Mouse (Mus musculus): ENCODE data around the gene Nosip. TPM values are rescaled to one million over a fixed set of nuclear protein-coding genes. Genes with fewer than 3 reads are reported as not detected.

The Nosip gene
- polyA plus RNA-seq, 2 experiments = 23.1 to 26.4 TPM

DNA sequence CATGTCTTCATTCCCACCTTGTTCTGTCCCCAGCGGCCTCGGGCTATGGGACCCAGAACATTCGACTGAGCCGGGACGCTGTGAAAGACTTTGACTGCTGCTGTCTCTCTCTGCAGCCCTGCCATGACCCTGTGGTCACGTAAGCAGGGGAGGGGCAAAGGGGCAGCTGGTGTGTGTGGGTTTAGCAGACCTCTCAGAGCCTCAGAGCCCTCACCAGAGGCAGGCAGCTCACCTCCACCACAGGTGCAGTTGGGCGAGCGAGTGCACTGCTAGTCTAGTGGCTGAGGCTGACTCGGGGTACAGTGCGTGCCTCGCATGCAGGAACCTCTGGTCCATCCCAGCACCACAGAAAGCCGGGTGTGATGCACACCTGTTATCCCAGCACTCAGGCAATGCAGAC lies 11.7 kb downstream of the Nosip start:
- Histone ChIP-seq H3K9ac (replicated peaks) (no peak overlapping the region), H3K27ac (no peak overlapping the region), H3K9me3 (ENCODE audit: control insufficient read depth, low read length) (no peaks in the 10 kb centered on the region), H3K4me1 (replicated peaks; ENCODE audit: control insufficient read depth in 2 of 2, insufficient read depth in 2 of 2, low read length in 1 of 2) (peaks cover 0 to 4% of the 10 kb centered on the region in 2 experiments; a peak in 1 of 4 replicates), H3K4me3 (ENCODE audit: insufficient read depth in 1 of 2, low read depth in 2 of 2, low read length in 2 of 2) (no peak overlapping the region), H3K4me2 (ENCODE audit: low read depth) (no peak overlapping the region), H3K27me3 (ENCODE audit: control insufficient read depth, insufficient read depth, low read length) (no peaks in the 10 kb centered on the region), H3K36me3 (replicated peaks; ENCODE audit: control insufficient read depth, insufficient read depth, low read depth) (peaks cover 7% of the 10 kb centered on the region; the same call in 1 of the 2 replicates)
- DNase-seq (ENCODE audit: low read depth in 3 of 3, low spot score in 3 of 3) (no peak), ATAC-seq (ENCODE audit: insufficient read depth) (no peak)
- TF ChIP-seq EP300 (IDR thresholded peaks at IDR 0.05; ENCODE audit: low read depth) (no peak), CTCF (IDR thresholded peaks at IDR 0.05; ENCODE audit: low read depth) (no peak)
- 82% methylated on average over 12 of the region's 12 CpGs for WGBS (ENCODE audit: insufficient replicate concordance)

DNA sequence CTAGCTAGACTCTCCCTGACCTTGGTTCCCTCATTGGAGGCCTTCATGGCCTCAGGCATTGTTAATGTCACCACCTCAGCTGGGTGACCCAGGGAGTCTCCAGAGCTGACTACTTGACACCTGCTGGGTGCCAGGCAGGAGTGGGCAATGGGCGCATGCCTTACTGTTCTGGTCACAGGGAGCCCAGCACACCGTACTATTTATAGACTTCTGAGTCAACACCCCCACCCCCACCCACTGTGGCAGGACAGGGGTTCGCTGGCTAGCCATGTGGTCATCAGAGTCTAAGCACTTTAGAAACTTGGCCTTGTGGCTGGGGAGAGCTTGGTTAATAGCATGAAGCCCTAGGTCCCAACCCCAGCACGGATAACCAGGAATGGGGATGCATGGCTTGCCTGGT lies 13.2 kb downstream of the Nosip start:
- TF ChIP-seq CTCF (IDR thresholded peaks at IDR 0.05; ENCODE audit: low read depth) (no peak), EP300 (IDR thresholded peaks at IDR 0.05; ENCODE audit: low read depth) (no peak)
- Histone ChIP-seq H3K4me2 (ENCODE audit: low read depth) (no peak overlapping the region), H3K27me3 (ENCODE audit: control insufficient read depth, insufficient read depth, low read length) (no peaks in the 10 kb centered on the region), H3K9ac (replicated peaks) (no peak overlapping the region), H3K9me3 (ENCODE audit: control insufficient read depth, low read length) (no peaks in the 10 kb centered on the region), H3K4me1 (replicated peaks; ENCODE audit: control insufficient read depth in 2 of 2, insufficient read depth in 2 of 2, low read length in 1 of 2) (peaks cover 0 to 6% of the 10 kb centered on the region in 2 experiments; a peak in 2 of 4 replicates), H3K36me3 (replicated peaks; ENCODE audit: control insufficient read depth, insufficient read depth, low read depth) (peaks cover 7% of the 10 kb centered on the region; the same call in 1 of the 2 replicates), H3K27ac (no peak overlapping the region), H3K4me3 (ENCODE audit: insufficient read depth in 1 of 2, low read depth in 2 of 2, low read length in 2 of 2) (no peak overlapping the region)
- 67% methylated on average over 4 of the region's 4 CpGs for WGBS (ENCODE audit: insufficient replicate concordance)
- ATAC-seq (ENCODE audit: insufficient read depth) = no peak
- no peak for DNase-seq (ENCODE audit: low read depth in 3 of 3, low spot score in 3 of 3)

DNA sequence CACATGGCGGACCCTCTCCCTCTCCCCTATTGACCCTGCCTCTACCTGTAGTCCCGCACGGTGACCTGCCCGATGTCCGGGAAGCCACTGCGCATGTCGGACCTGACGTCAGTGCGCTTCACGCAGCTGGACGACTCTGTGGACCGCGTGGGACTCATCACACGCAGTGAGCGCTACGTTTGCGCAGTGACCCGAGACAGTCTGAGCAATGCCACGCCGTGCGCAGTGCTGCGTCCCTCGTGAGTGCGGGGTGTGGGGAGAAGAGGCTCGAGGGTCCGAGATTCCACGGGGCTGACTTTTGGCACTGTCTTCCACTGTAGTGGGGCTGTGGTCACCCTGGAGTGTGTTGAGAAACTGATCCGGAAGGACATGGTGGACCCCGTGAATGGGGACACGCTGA lies 14.3 kb downstream of the Nosip start:
- Histone ChIP-seq H3K27ac (no peak overlapping the region), H3K4me1 (replicated peaks; ENCODE audit: control insufficient read depth in 2 of 2, insufficient read depth in 2 of 2, low read length in 1 of 2) (peaks cover 0 to 6% of the 10 kb centered on the region in 2 experiments; a peak in 2 of 4 replicates), H3K36me3 (replicated peaks; ENCODE audit: control insufficient read depth, insufficient read depth, low read depth) (peaks cover 7% of the 10 kb centered on the region; the same call in 1 of the 2 replicates), H3K27me3 (ENCODE audit: control insufficient read depth, insufficient read depth, low read length) (no peaks in the 10 kb centered on the region), H3K9ac (replicated peaks) (no peak overlapping the region), H3K9me3 (ENCODE audit: control insufficient read depth, low read length) (no peaks in the 10 kb centered on the region), H3K4me2 (ENCODE audit: low read depth) (no peak overlapping the region), H3K4me3 (ENCODE audit: insufficient read depth in 1 of 2, low read depth in 2 of 2, low read length in 2 of 2) (no peak overlapping the region)
- DNase-seq (ENCODE audit: low read depth in 3 of 3, low spot score in 3 of 3) (no peak), ATAC-seq (ENCODE audit: insufficient read depth) (no peak)
- 87% methylated on average over 30 of the region's 30 CpGs for WGBS (ENCODE audit: insufficient replicate concordance)
- TF ChIP-seq EP300 (IDR thresholded peaks at IDR 0.05; ENCODE audit: low read depth) = no peak
- TF ChIP-seq CTCF (IDR thresholded peaks at IDR 0.05; ENCODE audit: low read depth) = no peak

DNA sequence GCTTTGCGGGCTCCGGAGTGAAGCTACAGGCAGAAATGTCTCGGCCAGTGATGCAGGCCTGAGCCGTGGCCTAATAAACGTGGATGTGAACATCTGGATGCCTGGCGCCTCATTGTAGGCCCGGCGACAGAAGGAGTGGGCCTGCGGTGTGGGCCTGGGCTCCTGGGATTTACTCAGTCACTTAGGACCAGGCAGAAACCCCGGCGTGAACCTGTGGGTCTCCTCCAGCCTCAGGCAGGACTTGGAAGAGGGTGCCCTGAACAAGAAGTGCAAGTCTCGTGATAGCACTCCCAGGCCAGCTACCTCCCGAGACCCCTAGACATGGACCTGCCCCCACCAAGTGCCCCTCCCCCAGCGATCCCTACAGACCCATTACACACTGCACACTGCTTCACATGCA lies 15.1 kb downstream of the Nosip start:
- no peaks in the 10 kb centered on the region for H3K27me3 ChIP-seq (ENCODE audit: control insufficient read depth, insufficient read depth, low read length)
- H3K4me2 ChIP-seq (ENCODE audit: low read depth) = no peak overlapping the region
- DNase-seq (ENCODE audit: low read depth in 3 of 3, low spot score in 3 of 3) (no peak), ATAC-seq (ENCODE audit: insufficient read depth) (no peak)
- H3K4me3 ChIP-seq (ENCODE audit: insufficient read depth in 1 of 2, low read depth in 2 of 2, low read length in 2 of 2) = no peak overlapping the region
- H3K9me3 ChIP-seq (ENCODE audit: control insufficient read depth, low read length) = no peaks in the 10 kb centered on the region
- TF ChIP-seq CTCF (IDR thresholded peaks at IDR 0.05; ENCODE audit: low read depth) (no peak), EP300 (IDR thresholded peaks at IDR 0.05; ENCODE audit: low read depth) (no peak)
- H3K9ac ChIP-seq (replicated peaks) = no peak overlapping the region
- H3K27ac ChIP-seq = no peak overlapping the region
- 77% methylated on average over 14 of the region's 14 CpGs for WGBS (ENCODE audit: insufficient replicate concordance)
- peaks cover 0 to 8% of the 10 kb centered on the region in 2 experiments; a peak in 2 of 4 replicates for H3K4me1 ChIP-seq (replicated peaks; ENCODE audit: control insufficient read depth in 2 of 2, insufficient read depth in 2 of 2, low read length in 1 of 2)
- peaks cover 7% of the 10 kb centered on the region; the same call in 1 of the 2 replicates for H3K36me3 ChIP-seq (replicated peaks; ENCODE audit: control insufficient read depth, insufficient read depth, low read depth)

DNA sequence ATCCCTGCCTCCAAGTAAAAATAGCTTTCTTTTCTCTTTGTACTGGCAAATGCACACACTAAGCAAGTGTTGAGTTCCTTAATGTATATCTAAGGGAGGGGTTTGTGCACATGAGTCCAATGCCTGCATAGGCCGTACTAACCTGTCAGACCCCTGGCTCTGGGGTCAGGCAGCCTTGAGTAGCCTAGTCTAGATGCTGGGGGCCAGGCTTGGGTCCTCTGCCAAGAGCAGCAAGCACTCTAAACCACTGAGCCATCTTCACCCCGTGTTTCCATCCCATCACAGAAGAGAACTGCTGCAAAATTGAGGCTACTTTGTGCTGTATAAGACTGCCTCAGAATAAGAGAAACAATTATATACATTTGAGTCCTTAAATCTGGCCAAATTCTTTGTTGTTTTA lies 15.6 kb downstream of the Nosip start:
- TF ChIP-seq EP300 (IDR thresholded peaks at IDR 0.05; ENCODE audit: low read depth) = no peak
- TF ChIP-seq CTCF (IDR thresholded peaks at IDR 0.05; ENCODE audit: low read depth) = no peak
- no peak for ATAC-seq (ENCODE audit: insufficient read depth)
- 91% methylated on average over 2 of the region's 2 CpGs for WGBS (ENCODE audit: insufficient replicate concordance)

More for the DNA sequence above, 15.6 kb downstream of the Nosip start:
- Histone ChIP-seq H3K9ac (replicated peaks) (no peak overlapping the region), H3K9me3 (ENCODE audit: control insufficient read depth, low read length) (no peaks in the 10 kb centered on the region), H3K27ac (no peak overlapping the region), H3K27me3 (ENCODE audit: control insufficient read depth, insufficient read depth, low read length) (no peaks in the 10 kb centered on the region), H3K4me3 (ENCODE audit: insufficient read depth in 1 of 2, low read depth in 2 of 2, low read length in 2 of 2) (no peak overlapping the region), H3K36me3 (replicated peaks; ENCODE audit: control insufficient read depth, insufficient read depth, low read depth) (peaks cover 7% of the 10 kb centered on the region; the same call in 1 of the 2 replicates), H3K4me2 (ENCODE audit: low read depth) (no peak overlapping the region), H3K4me1 (replicated peaks; ENCODE audit: control insufficient read depth in 2 of 2, insufficient read depth in 2 of 2, low read length in 1 of 2) (peaks cover 2 to 12% of the 10 kb centered on the region in 2 experiments; a peak in 3 of 4 replicates)
- DNase-seq (ENCODE audit: low read depth in 3 of 3, low spot score in 3 of 3) = no peak

All from liver, embryonic 14.5 days (tissue).